Mouse (Mus musculus): Measurements from ENCODE around the gene Bag6.

GRCm38 (mm10) chr17:35125081-35125480, 9.9 kb upstream of the Bag6 start:
- TF ChIP-seq CTCF (IDR thresholded peaks at IDR 0.05; ENCODE audit: extremely low read depth, insufficient read length, insufficient replicate concordance, low read depth, low read length) = no peak
- no peak for TF ChIP-seq POLR2A (IDR thresholded peaks at IDR 0.05; ENCODE audit: low read depth, low read length)

Measured in small intestine, adult 2 months (tissue).